Mouse (Mus musculus): Measurements from ENCODE around the gene Ddit4.
A peak's percentile ranks its signal among the peaks of the same experiment; 100 is the strongest.

DNA sequence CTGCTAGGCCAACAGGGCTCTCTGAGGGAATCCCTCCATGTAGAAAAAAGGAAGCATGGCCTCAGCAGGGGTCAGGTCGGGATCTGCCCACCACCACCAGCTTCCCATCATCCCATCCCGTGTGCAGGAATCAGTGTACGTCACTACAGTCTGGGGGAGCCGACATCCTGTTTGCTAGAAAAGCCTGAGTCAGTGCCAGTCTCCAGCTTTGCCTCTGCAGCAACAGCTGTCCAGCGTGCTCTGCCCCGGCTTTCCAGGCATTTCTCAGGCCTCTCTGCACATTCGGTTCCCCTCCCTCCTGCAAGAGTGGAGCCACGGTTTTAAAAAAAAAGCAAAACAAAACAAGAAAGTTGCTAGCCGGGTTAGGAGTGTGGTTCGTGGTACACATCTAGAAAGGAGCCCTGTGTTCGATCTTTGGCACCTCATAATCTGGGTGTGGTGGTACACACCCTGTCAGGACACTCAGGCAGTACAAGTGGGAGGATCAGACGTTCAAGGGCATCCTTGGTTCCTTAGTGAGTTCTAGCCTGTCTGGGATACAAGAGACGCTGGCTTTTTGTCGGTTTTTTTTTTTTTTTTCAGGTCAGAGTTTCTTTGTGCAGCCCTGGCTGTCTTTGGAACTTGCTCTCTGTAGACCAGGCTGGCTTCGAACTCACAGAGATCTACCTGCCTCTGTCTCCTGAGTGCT lies 32.0 kb downstream of the Ddit4 start:
- TF ChIP-seq MYOD1 (IDR thresholded peaks at IDR 0.05; ENCODE audit: control insufficient read depth in 1 of 3, insufficient read length in 2 of 3, low read depth in 2 of 3) (peak; percentile 63 to 93 (median 85)), POLR2A (IDR thresholded peaks at IDR 0.05; ENCODE audit: insufficient read length, low read depth) (peak; percentile 28), TCF3 (IDR thresholded peaks at IDR 0.05; ENCODE audit: insufficient read length, low read depth) (peak; percentile 38), MAX (IDR thresholded peaks at IDR 0.05; ENCODE audit: low read depth) (no peak), MYOG (IDR thresholded peaks at IDR 0.05; ENCODE audit: control insufficient read depth in 1 of 3, insufficient read depth in 1 of 3, insufficient read length in 2 of 3, low read depth in 2 of 3) (peak; percentile 50 to 84 (median 74)), POLR2AphosphoS2 (IDR thresholded peaks at IDR 0.05; ENCODE audit: insufficient read length, low read depth) (no peak), E2F4 (IDR thresholded peaks at IDR 0.05; ENCODE audit: insufficient read depth) (no peak)
